Mouse (Mus musculus): ENCODE results near the gene Adarb2.

DNA sequence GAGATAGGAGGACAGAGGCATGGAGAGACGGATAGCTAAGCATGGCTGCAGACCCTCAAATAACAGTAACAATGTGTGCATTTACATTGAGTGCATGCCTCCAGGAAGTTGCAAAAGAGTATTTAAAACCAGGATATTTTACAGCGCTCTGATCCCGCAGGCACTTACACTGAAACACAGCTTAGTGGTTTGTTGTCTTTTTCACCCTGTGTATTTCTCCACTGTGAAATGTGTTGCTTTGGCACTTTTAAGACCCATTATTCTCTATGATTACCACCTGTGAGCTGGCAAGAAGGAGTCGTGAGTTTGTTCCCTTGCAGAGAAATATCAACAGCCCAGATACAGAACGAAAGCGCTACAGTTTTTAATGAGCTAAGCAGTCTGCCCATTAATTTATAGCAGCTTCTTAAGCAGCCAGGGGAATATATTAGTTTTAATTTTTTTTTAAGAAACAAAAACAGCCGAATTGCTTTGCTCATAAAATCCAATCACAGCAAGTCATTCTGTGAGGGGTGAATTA lies 167.3 kb downstream of the Adarb2 start:
- TF ChIP-seq POLR2A (IDR thresholded peaks at IDR 0.05; ENCODE audit: low read depth, low read length) (no peak), CTCF (IDR thresholded peaks at IDR 0.05; ENCODE audit: extremely low read depth, insufficient read depth, insufficient read length, insufficient replicate concordance) (no peak)

All from spleen, adult 2 months (tissue).